Mouse (Mus musculus) mouse trophoblast stem cell (cell line): Measurements from ENCODE around the gene Krt24.
"Not testable (repeated sequence)": the region's sequence is repeated elsewhere in the genome, so short reads cannot be mapped to it uniquely, and the experiment has no call there.

Experiments
- in situ Hi-C, 2 experiments: fragments of 300-500 bp; cut with MseI, MboI; formaldehyde crosslinking; loops; 2 replicates in 1 of 2; 3 replicates in 1 of 2; pipeline ENCODE4 v1.15.1; 2025

The Krt24 gene

GRCm38 (mm10) chr11:99253893-99254292 is 31.2 kb downstream of the Krt24 start:
- in situ Hi-C loops, result no loop called here

- in situ Hi-C loops, result no loop called here
Measured at GRCm38 (mm10) chr11:99252671-99253070, 32.4 kb downstream of the Krt24 start.

GRCm38 (mm10) chr11:99250666-99251065 is 34.4 kb downstream of the Krt24 start:
- in situ Hi-C loops, result no loop called here

- in situ Hi-C loops, result no loop called here
Measured at GRCm38 (mm10) chr11:99250241-99250640, 34.8 kb downstream of the Krt24 start.

- in situ Hi-C loops, result no loop called here
Measured at GRCm38 (mm10) chr11:99249115-99249514, 35.9 kb downstream of the Krt24 start.

- in situ Hi-C loops, result no loop called here
Measured at GRCm38 (mm10) chr11:99247916-99248315, 37.1 kb downstream of the Krt24 start.

- in situ Hi-C loops, result not testable (repeated sequence)
Measured at GRCm38 (mm10) chr11:99244519-99244918, 40.5 kb downstream of the Krt24 start.

GRCm38 (mm10) chr11:99243820-99244374 is 41.2 kb downstream of the Krt24 start, which contains the start of gene Krt222:
TSS of gene Krt222 (minus strand) at chr11:99244085.
- in situ Hi-C loops, result no loop called here

- in situ Hi-C loops, result no loop called here
Measured at GRCm38 (mm10) chr11:99243200-99243819, 41.8 kb downstream of the Krt24 start.

- in situ Hi-C loops, result no loop called here
Measured at GRCm38 (mm10) chr11:99242056-99242455, 43.0 kb downstream of the Krt24 start.

- in situ Hi-C loops, result no loop called here
Measured at GRCm38 (mm10) chr11:99238468-99238867, 46.6 kb downstream of the Krt24 start.

GRCm38 (mm10) chr11:99231049-99231816 is 53.8 kb downstream of the Krt24 start:
- in situ Hi-C loops, result no loop called here

GRCm38 (mm10) chr11:99230261-99231048 is 54.6 kb downstream of the Krt24 start, which contains the start of gene Smarce1:
TSS of gene Smarce1 (minus strand) at chr11:99231017.
- in situ Hi-C loops, result no loop called here
